Mouse (Mus musculus) gastrocnemius, postnatal 14 days (tissue): ENCODE results near the gene Mrpl47. TPM values are rescaled to one million over a fixed set of nuclear protein-coding genes. Genes with fewer than 3 reads are reported as not detected.

Experiments used
- total RNA-seq, 2 experiments: library from RNA; stranded (reverse); gene quantifications; 2 replicates each; pipeline ENCODE4 v1.2.3; 2021

The Mrpl47 gene
- total RNA-seq, 2 experiments from 2014 or later, result 36.0 to 36.2 TPM

Other genes with a start within 250 kb of the Mrpl47 start
- gene Kcnmb3, start 245.4 kb downstream of the Mrpl47 start, total RNA-seq, result not detected
- gene Zfp639, start 227.3 kb downstream of the Mrpl47 start, total RNA-seq, result 10 to 100 TPM; 17.9 to 19.8 TPM
- gene Mfn1, start 208.1 kb downstream of the Mrpl47 start, total RNA-seq, result 100 to 1,000 TPM; 112 to 137 TPM
- gene Gnb4, start 121.0 kb downstream of the Mrpl47 start, total RNA-seq, result 10 to 100 TPM; 14.8 to 18.8 TPM
- gene Actl6a, start 31.3 kb downstream of the Mrpl47 start, total RNA-seq, result 10 to 100 TPM; 19.6 to 20.2 TPM
- gene Ndufb5, start 615 bp downstream of the Mrpl47 start, total RNA-seq, result 100 to 1,000 TPM; 471 to 544 TPM
- gene Usp13, start 79.9 kb upstream of the Mrpl47 start, total RNA-seq, result 100 to 1,000 TPM; 154 to 157 TPM